Mouse (Mus musculus): ENCODE measurements around the gene Rbfox1. TPM values are rescaled to one million over a fixed set of nuclear protein-coding genes. Genes with fewer than 3 reads are reported as not detected.

Rbfox1 gene
- total and polyA plus RNA-seq, 3 experiments: not detected

DNA sequence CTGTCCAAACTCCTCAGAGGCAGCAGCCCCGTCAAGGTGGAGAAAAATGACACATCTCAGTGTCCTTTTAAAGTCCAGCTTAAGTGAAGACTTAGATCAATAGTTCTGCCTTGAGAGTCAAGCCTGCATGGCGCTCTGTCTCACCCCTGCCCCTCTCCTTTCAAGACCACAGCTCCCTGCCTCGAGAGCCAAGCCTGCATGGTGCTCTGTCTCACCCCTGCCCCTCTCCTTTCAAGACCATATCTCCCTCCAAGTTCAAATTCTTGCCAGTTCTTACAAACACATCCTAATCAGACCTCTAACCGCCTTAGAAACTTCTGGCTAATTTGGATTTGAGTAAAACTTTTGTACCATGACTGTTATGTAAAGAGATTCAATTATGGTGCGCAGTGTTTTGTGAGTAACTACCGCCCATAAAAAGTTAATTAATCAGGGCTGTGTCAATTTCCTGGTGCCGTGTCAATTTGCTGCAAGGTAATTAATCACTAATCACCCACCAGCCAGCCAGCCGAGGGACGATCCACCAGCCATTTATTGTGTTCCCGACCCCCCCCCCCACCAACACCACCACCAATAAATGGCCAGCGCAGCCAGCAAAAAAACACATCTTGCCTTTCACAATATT is 1461.0 kb downstream of the Rbfox1 start:
- Histone ChIP-seq H3K27ac (ENCODE audit: control insufficient read depth, low read depth, low read length) (no peak overlapping the region), H3K4me3 (ENCODE audit: control insufficient read depth in 1 of 2, insufficient read depth in 1 of 2, low read depth in 2 of 2, low read length in 2 of 2) (no peak overlapping the region), H3K4me1 (ENCODE audit: control insufficient read depth in 1 of 2, insufficient read depth in 2 of 2, low read length in 2 of 2) (no peaks in the 10 kb centered on the region), H3K27me3 (ENCODE audit: control insufficient read depth in 1 of 2, insufficient read depth in 2 of 2, low read length in 2 of 2) (no peaks in the 10 kb centered on the region), H3K9me3 (replicated peaks; ENCODE audit: insufficient read depth, low read length) (no peaks in the 10 kb centered on the region), H3K79me2 (ENCODE audit: control insufficient read depth, insufficient read depth, low read length, poor library complexity) (no peaks in the 10 kb centered on the region), H3K9ac (ENCODE audit: control insufficient read depth, low read depth, low read length, poor library complexity, severe bottlenecking) (no peak overlapping the region), H3K36me3 (ENCODE audit: control insufficient read depth in 1 of 2, insufficient read depth in 2 of 2, low read length in 2 of 2) (no peaks in the 10 kb centered on the region)
- no peak for DNase-seq (ENCODE audit: low read depth, low spot score)
- TF ChIP-seq USF1 (IDR thresholded peaks at IDR 0.05; ENCODE audit: low read depth, low read length) (no peak), HCFC1 (IDR thresholded peaks at IDR 0.05; ENCODE audit: low read depth, low read length) (no peak), NRF1 (IDR thresholded peaks at IDR 0.05; ENCODE audit: insufficient read depth, low read depth, low read length, poor library complexity, severe bottlenecking) (no peak), CTCF (IDR thresholded peaks at IDR 0.05 in 2 of 3, conservative IDR thresholded peaks at IDR 0.05 in 1 of 3; ENCODE audit: control insufficient read depth in 1 of 3, insufficient read depth in 1 of 3, low read depth in 2 of 3, low read length in 3 of 3, poor library complexity in 1 of 3, severe bottlenecking in 1 of 3) (no peak), RAD21 (IDR thresholded peaks at IDR 0.05; ENCODE audit: low read depth, low read length) (no peak), MAFK (IDR thresholded peaks at IDR 0.05; ENCODE audit: borderline replicate concordance, low read depth, low read length) (no peak), TBP (IDR thresholded peaks at IDR 0.05; ENCODE audit: low read depth, low read length) (no peak), SIN3A (IDR thresholded peaks at IDR 0.05; ENCODE audit: low read length) (no peak), MAX (IDR thresholded peaks at IDR 0.05; ENCODE audit: low read length) (no peak), UBTF (IDR thresholded peaks at IDR 0.05; ENCODE audit: borderline replicate concordance, insufficient read depth, low read depth, low read length) (no peak), MYB (IDR thresholded peaks at IDR 0.05; ENCODE audit: low read depth, low read length) (no peak), POLR2A (IDR thresholded peaks at IDR 0.05; ENCODE audit: control insufficient read depth in 1 of 2, insufficient read depth in 1 of 2, low read depth in 1 of 2, low read length in 2 of 2, poor library complexity in 1 of 2) (no peak), E2F4 (IDR thresholded peaks at IDR 0.05; ENCODE audit: borderline replicate concordance, low read depth, low read length) (no peak), USF2 (IDR thresholded peaks at IDR 0.05; ENCODE audit: borderline replicate concordance in 1 of 2, insufficient read depth in 1 of 2, low read depth in 1 of 2, low read length in 2 of 2) (no peak), ELF1 (IDR thresholded peaks at IDR 0.05; ENCODE audit: low read depth, low read length) (no peak), ZMIZ1 (IDR thresholded peaks at IDR 0.05; ENCODE audit: low read depth, low read length) (no peak)

DNA sequence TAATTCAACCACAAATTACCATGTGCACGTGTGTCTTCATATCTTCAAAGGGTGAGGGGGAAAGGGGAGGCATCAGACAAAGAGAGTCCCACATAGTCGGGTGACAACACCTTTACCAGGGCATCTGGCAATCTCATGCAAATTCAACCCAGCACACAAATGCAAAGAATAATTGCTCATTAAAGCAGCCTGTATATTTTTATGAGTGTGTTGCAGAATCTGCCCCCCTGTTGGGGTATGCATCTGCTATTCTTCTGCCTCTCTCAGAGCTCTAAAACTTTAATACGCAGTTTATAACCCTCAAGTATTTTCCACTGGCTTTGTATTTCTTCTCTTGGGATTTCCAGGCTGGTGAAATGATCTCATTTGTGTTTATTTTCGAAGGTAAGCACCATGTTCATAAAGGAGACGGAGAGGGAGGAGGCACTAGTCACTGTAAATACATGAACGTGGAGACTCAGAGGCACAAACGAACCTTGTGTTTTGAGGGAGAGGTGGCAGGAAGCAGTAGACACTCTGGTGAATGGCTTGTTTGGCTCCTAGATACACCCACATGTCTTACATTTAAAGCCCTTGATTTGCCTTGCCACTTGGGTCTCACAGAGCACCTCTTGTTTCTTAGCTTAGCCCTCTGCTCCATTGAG is 1462.5 kb downstream of the Rbfox1 start:
- TF ChIP-seq ETS1 (IDR thresholded peaks at IDR 0.05; ENCODE audit: low read depth, low read length) (no peak), MAZ (IDR thresholded peaks at IDR 0.05; ENCODE audit: low read depth, low read length) (no peak), MYB (IDR thresholded peaks at IDR 0.05; ENCODE audit: low read depth, low read length) (no peak), BHLHE40 (IDR thresholded peaks at IDR 0.05; ENCODE audit: borderline replicate concordance, low read depth, low read length) (no peak), ELF1 (IDR thresholded peaks at IDR 0.05; ENCODE audit: low read depth, low read length) (no peak), POLR2AphosphoS2 (IDR thresholded peaks at IDR 0.05; ENCODE audit: low read length) (no peak), MEF2A (IDR thresholded peaks at IDR 0.05; ENCODE audit: extremely low read depth, insufficient replicate concordance, low read depth, low read length, poor library complexity, severe bottlenecking) (no peak), ZMIZ1 (IDR thresholded peaks at IDR 0.05; ENCODE audit: low read depth, low read length) (no peak), TBP (IDR thresholded peaks at IDR 0.05; ENCODE audit: low read depth, low read length) (no peak), JUND (IDR thresholded peaks at IDR 0.05; ENCODE audit: low read depth, low read length) (no peak), USF1 (IDR thresholded peaks at IDR 0.05; ENCODE audit: low read depth, low read length) (no peak), TAL1 (IDR thresholded peaks at IDR 0.05; ENCODE audit: low read length) (no peak), EP300 (IDR thresholded peaks at IDR 0.05; ENCODE audit: low read depth in 1 of 2, low read length in 2 of 2) (no peak), GATA1 (IDR thresholded peaks at IDR 0.05; ENCODE audit: low read depth, low read length) (no peak), POLR2AphosphoS5 (IDR thresholded peaks at IDR 0.05; ENCODE audit: borderline replicate concordance, low read depth, low read length) (no peak), RAD21 (IDR thresholded peaks at IDR 0.05; ENCODE audit: low read depth, low read length) (no peak), MAX (IDR thresholded peaks at IDR 0.05; ENCODE audit: low read length) (no peak), USF2 (IDR thresholded peaks at IDR 0.05; ENCODE audit: borderline replicate concordance in 1 of 2, insufficient read depth in 1 of 2, low read depth in 1 of 2, low read length in 2 of 2) (no peak)
- no peaks in the 10 kb centered on the region for H3K79me2 ChIP-seq (ENCODE audit: control insufficient read depth, insufficient read depth, low read length, poor library complexity)
- no peaks in the 10 kb centered on the region for H3K4me1 ChIP-seq (ENCODE audit: control insufficient read depth in 1 of 2, insufficient read depth in 2 of 2, low read length in 2 of 2)
- H3K36me3 ChIP-seq (ENCODE audit: control insufficient read depth in 1 of 2, insufficient read depth in 2 of 2, low read length in 2 of 2): no peaks in the 10 kb centered on the region
- H3K4me3 ChIP-seq (ENCODE audit: control insufficient read depth in 1 of 2, insufficient read depth in 1 of 2, low read depth in 2 of 2, low read length in 2 of 2): no peak overlapping the region
- H3K27ac ChIP-seq (ENCODE audit: control insufficient read depth, low read depth, low read length): no peak overlapping the region
- no peaks in the 10 kb centered on the region for H3K9me3 ChIP-seq (replicated peaks; ENCODE audit: insufficient read depth, low read length)
- no peak overlapping the region for H3K9ac ChIP-seq (ENCODE audit: control insufficient read depth, low read depth, low read length, poor library complexity, severe bottlenecking)
- DNase-seq (ENCODE audit: low read depth, low spot score): no peak
- no peaks in the 10 kb centered on the region for H3K27me3 ChIP-seq (ENCODE audit: control insufficient read depth in 1 of 2, insufficient read depth in 2 of 2, low read length in 2 of 2)
